Mouse (Mus musculus): ENCODE results near the gene 2210011C24Rik.

DNA sequence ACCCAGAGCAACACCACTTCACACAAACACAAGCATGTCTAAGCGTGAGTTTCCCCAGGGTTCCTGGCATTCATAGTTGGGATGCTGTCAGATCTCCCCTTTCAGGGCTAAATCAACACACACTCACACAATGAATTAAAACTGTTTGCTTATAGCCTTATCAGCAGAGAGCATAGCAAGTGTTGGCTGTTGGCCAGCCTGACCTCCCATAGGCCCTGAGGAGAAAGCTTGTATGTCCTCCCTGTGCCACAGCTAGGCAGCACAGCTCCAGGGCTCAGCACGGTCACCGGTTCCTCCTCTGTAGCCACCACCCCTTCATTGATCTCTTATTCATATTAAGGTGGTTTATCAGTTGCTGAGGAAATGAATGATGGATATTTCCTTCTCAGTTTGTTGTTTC, 40.8 kb upstream of the 2210011C24Rik start:
- TF ChIP-seq CTCF (IDR thresholded peaks at IDR 0.05) = no peak
- TF ChIP-seq EP300 (IDR thresholded peaks at IDR 0.05) = no peak

Data from lung, postnatal 0 days (tissue).